Mouse (Mus musculus) MEL (cell line): ENCODE results near the gene Mael.

Experiments used
- BHLHE40 ChIP-seq: IDR thresholded peaks from 2 replicates; pipeline ENCODE4 v1.6.1; 2012; ENCODE audit warnings: low read depth, mild to moderate bottlenecking, inconsistent platforms, low read length, improper control_type of control experiment, borderline replicate concordance
- EP300 ChIP-seq, 2 experiments: IDR thresholded peaks; 2 replicates each; pipeline ENCODE4 v1.6.1; 2011; ENCODE audit warnings: improper control_type of control experiment in 2 of 2, low read length in 2 of 2, low read depth in 1 of 2, mild to moderate bottlenecking in 1 of 2
- ETS1 ChIP-seq: IDR thresholded peaks from 2 replicates; pipeline ENCODE4 v1.6.1; 2012; ENCODE audit warnings: low read depth, mild to moderate bottlenecking, inconsistent platforms, low read length, improper control_type of control experiment, moderate library complexity
- JUND ChIP-seq: IDR thresholded peaks from 2 replicates; pipeline ENCODE4 v1.6.1; 2011; ENCODE audit warnings: low read depth, mild to moderate bottlenecking, improper control_type of control experiment, low read length
- TAL1 ChIP-seq: IDR thresholded peaks from 2 replicates; pipeline ENCODE4 v1.6.1; 2012; ENCODE audit warnings: mild to moderate bottlenecking, inconsistent platforms, low read length, moderate library complexity, mixed read lengths
- ZKSCAN1 ChIP-seq: IDR thresholded peaks from 2 replicates; pipeline ENCODE4 v1.6.1; 2012; ENCODE audit warnings: low read depth, mild to moderate bottlenecking, inconsistent platforms, low read length, improper control_type of control experiment, moderate library complexity

DNA sequence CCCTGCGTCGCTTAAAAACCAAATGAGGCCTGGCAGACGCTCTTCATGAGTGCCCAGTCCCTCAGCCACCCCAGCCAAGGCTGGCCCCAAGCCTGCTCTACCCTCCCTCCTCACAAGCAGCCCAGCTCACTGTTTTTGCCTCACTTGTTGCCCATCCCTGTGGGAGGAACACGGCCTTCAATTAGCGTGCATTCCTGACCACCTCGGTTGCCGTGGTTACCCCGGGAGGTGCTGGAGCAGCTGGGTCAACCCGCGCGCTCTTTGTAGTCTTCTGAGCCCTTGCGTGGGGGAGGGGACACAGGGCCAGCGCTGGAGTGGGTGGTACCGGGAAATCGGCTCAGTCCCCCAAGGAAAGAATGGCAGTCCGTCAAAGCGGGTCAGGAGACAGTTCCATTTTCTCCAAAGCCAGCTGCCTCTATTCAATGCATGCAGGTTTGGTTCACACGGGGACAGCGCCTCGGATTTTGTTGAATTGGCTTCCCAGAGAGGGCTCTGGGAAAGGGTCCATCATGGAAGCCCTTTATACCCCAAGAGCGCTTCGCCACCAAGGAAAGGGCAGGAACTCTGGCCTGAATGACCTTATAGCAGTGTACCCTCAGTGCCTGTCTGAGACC is 44.2 kb upstream of the Mael start:
- TF ChIP-seq TAL1 (no peak), EP300 (IDR thresholded peaks at IDR 0.05; ENCODE audit: low read depth in 1 of 2, low read length in 2 of 2) (no peak), ETS1 (no peak), ZKSCAN1 (no peak), BHLHE40 (no peak), JUND (no peak)
